Comparison of ENCODE assay signal across 8 mouse cellular contexts in the genomic region with DNA sequence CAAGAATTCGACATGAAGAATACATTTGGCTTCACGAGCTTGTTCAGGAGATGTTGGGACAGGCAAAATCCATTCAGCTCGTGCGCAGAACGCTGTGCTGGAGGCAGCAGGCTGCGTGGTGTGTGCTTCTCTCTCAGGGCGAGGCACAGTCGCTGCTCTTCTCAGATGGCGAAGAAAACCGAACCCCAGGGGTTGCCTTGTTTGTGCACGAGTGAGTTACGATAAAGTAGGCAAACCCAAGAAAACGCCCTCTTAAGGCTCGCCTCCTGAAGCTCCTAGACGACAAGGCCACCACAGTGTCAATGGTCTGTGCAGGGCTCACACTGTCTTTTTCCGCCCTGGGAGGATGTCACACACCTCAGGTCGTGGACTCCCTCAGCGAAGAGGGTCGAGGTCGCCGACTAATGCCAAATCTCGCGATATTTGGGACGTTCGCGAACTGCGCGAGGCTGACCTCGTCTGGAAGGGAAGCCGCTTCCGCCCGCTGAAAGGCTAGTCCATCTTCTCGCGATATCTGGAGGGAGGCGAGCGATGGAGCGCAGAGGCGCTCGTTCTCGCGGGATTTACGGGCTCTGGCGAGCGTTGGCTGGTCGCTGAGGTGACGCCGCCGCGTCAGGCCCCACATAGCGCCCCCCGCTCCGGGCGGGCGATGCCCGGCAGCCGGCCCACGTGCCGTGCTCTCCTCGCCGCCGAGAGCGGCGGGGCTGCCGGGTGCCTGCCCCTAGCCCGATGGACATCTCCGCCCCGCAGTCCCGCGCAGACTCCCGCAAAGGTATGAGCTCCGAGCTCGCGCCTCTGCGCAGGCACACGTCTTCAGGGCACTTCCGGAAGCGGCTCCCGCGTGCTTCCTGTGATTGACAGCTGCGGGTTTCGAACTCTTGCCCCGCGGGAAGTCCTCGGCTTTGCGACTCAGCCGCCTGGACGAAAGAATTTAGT. TPM values are rescaled to one million over a fixed set of nuclear protein-coding genes. Genes with fewer than 3 reads are reported as not detected.
DNase-seq lines count a peak whose midpoint lies in the region; ATAC-seq and TF ChIP-seq lines count a peak whose summit lies in the region.

A gene (plus strand): TSS at position 495 of the 936 bp plus-strand sequence.

- no peak for TF ChIP-seq CTCF in kidney, adult 2 months (conservative IDR thresholded peaks at IDR 0.05; ENCODE audit: insufficient read depth, insufficient read length, low read depth, low read length)
- no peak for TF ChIP-seq CTCF in spleen, adult 2 months (IDR thresholded peaks at IDR 0.05; ENCODE audit: extremely low read depth, insufficient read depth, insufficient read length, insufficient replicate concordance)

- no peaks in the 10 kb centered on the region for H3K9me3 ChIP-seq in embryonic facial prominence, embryonic 13.5 days
- H3K9me3 ChIP-seq in limb, embryonic 12.5 days = no peaks in the 10 kb centered on the region
- no peaks in the 10 kb centered on the region for H3K9me3 ChIP-seq in midbrain, embryonic 15.5 days

- peak; percentile 93 for TF ChIP-seq POLR2A in kidney, adult 2 months (IDR thresholded peaks at IDR 0.05; ENCODE audit: low read depth, low read length)
- TF ChIP-seq POLR2A in spleen, adult 2 months (IDR thresholded peaks at IDR 0.05; ENCODE audit: low read depth, low read length) = peak; percentile 95

- peak within 1 kb of the TSS; percentile 77 for H3K4me2 ChIP-seq in embryonic facial prominence, embryonic 13.5 days
- peak within 1 kb of the TSS; percentile 73 for H3K4me2 ChIP-seq in limb, embryonic 12.5 days
- H3K4me2 ChIP-seq in midbrain, embryonic 15.5 days = peak within 1 kb of the TSS; percentile 83

- ATAC-seq in embryonic facial prominence, embryonic 13.5 days (ENCODE audit: insufficient number of reproducible peaks, insufficient read depth, low FRiP score, low TSS enrichment, low read depth) = peak; percentile 100
- ATAC-seq in limb, embryonic 12.5 days (ENCODE audit: insufficient number of reproducible peaks, insufficient read depth, low FRiP score, low TSS enrichment, low read depth) = peak; percentile 99
- peak; percentile 99 for ATAC-seq in midbrain, embryonic 15.5 days (replicated peaks)

- H3K9ac ChIP-seq in embryonic facial prominence, embryonic 13.5 days = peak within 1 kb of the TSS; percentile 90
- H3K9ac ChIP-seq in limb, embryonic 12.5 days (replicated peaks) = peak within 1 kb of the TSS; percentile 80
- H3K9ac ChIP-seq in midbrain, embryonic 15.5 days = peak within 1 kb of the TSS; percentile 85

- DNase-seq in 3134 (ENCODE audit: extremely low read depth, insufficient read length, low spot score) = peak; percentile 96
- peak; percentile 98 to 99 for DNase-seq in adrenal gland, postnatal 36 days
- DNase-seq in heart, adult 18-20 months = peak; percentile 99 to 100
- DNase-seq in kidney, adult 2 months = peak; percentile 100
- DNase-seq in spleen, adult 2 months (ENCODE audit: low read depth in 1 of 2, low spot score in 2 of 2) = peak; percentile 98 to 99

- peak within 1 kb of the TSS; percentile 63 for H3K4me3 ChIP-seq in embryonic facial prominence, embryonic 13.5 days
- H3K4me3 ChIP-seq in kidney, adult 2 months (ENCODE audit: insufficient read depth, low read depth, low read length) = peak within 1 kb of the TSS; percentile 70
- H3K4me3 ChIP-seq in limb, embryonic 12.5 days (replicated peaks) = peak within 1 kb of the TSS; percentile 66
- peak within 1 kb of the TSS; percentile 78 for H3K4me3 ChIP-seq in midbrain, embryonic 15.5 days
- peak within 1 kb of the TSS; percentile 80 for H3K4me3 ChIP-seq in spleen, adult 2 months (ENCODE audit: extremely low read depth, insufficient read depth, insufficient read length)

- H3K4me1 ChIP-seq in embryonic facial prominence, embryonic 13.5 days = peaks cover 8% of the 10 kb centered on the region; the same call in 1 of the 2 replicates
- H3K4me1 ChIP-seq in kidney, adult 2 months (ENCODE audit: control insufficient read depth, insufficient read depth, low read length) = peaks cover 4% of the 10 kb centered on the region; the same call in 1 of the 2 replicates
- peaks cover 7% of the 10 kb centered on the region; the same call in 1 of the 2 replicates for H3K4me1 ChIP-seq in limb, embryonic 12.5 days (replicated peaks)
- H3K4me1 ChIP-seq in midbrain, embryonic 15.5 days = peaks cover 19% of the 10 kb centered on the region
- peaks cover 2% of the 10 kb centered on the region; the same call in 1 of the 2 replicates for H3K4me1 ChIP-seq in spleen, adult 2 months (ENCODE audit: control insufficient read depth, insufficient read depth, insufficient read length)

- no peaks in the 10 kb centered on the region for H3K27me3 ChIP-seq in embryonic facial prominence, embryonic 13.5 days
- no peaks in the 10 kb centered on the region for H3K27me3 ChIP-seq in kidney, adult 2 months (replicated peaks; ENCODE audit: control insufficient read depth, insufficient read depth, low read length)
- no peaks in the 10 kb centered on the region for H3K27me3 ChIP-seq in limb, embryonic 12.5 days
- no peaks in the 10 kb centered on the region for H3K27me3 ChIP-seq in midbrain, embryonic 15.5 days (replicated peaks)
- H3K27me3 ChIP-seq in spleen, adult 2 months (ENCODE audit: control insufficient read depth, insufficient read depth, low read length) = no peaks in the 10 kb centered on the region

- H3K36me3 ChIP-seq in embryonic facial prominence, embryonic 13.5 days = no peaks in the 10 kb centered on the region
- no peaks in the 10 kb centered on the region for H3K36me3 ChIP-seq in kidney, adult 2 months (ENCODE audit: control insufficient read depth, insufficient read depth, low read length)
- no peaks in the 10 kb centered on the region for H3K36me3 ChIP-seq in limb, embryonic 12.5 days
- no peaks in the 10 kb centered on the region for H3K36me3 ChIP-seq in midbrain, embryonic 15.5 days (replicated peaks)
- no peaks in the 10 kb centered on the region for H3K36me3 ChIP-seq in spleen, adult 2 months (ENCODE audit: control insufficient read depth, insufficient read depth, low read length)

- under 1% methylated on average over 87 of the region's 87 CpGs for WGBS in embryonic facial prominence, embryonic 13.5 days
- WGBS in kidney, adult 2 months = under 1% methylated on average over 87 of the region's 87 CpGs
- WGBS in limb, embryonic 12.5 days = under 1% methylated on average over 87 of the region's 87 CpGs
- under 1% methylated on average over 87 of the region's 87 CpGs for WGBS in midbrain, embryonic 15.5 days
- WGBS in spleen, adult 2 months = under 1% methylated on average over 87 of the region's 87 CpGs

- peak within 1 kb of the TSS; percentile 96 for H3K27ac ChIP-seq in embryonic facial prominence, embryonic 13.5 days
- H3K27ac ChIP-seq in kidney, adult 2 months (ENCODE audit: insufficient read depth, low read depth, low read length) = peak within 1 kb of the TSS; percentile 82
- peak within 1 kb of the TSS; percentile 89 for H3K27ac ChIP-seq in limb, embryonic 12.5 days
- H3K27ac ChIP-seq in midbrain, embryonic 15.5 days = peak within 1 kb of the TSS; percentile 99
- peak within 1 kb of the TSS; percentile 95 for H3K27ac ChIP-seq in spleen, adult 2 months (ENCODE audit: insufficient read depth, low read length)

RNA-seq across cellular contexts. Expression of the gene that starts here (rescaled TPM):
- total RNA-seq in adrenal gland, postnatal 36 days (2021) = 10 to 100 TPM; 24.1 to 32.1 TPM
- polyA plus RNA-seq in embryonic facial prominence, embryonic 13.5 days (2015; fragmentation: Nextera tagmentation; extraction: Ambion mirVana) = 25.1 and 28.9 TPM in 2 replicates
- total RNA-seq in heart, adult 18-20 months (2021) = 10 to 100 TPM in 1 of 2 experiments, 1 to 10 TPM in 1; 9.6 to 11.3 TPM
- 3.7 and 4.3 TPM in 2 replicates for polyA plus RNA-seq in kidney, adult 2 months (2012; rRNA removed)
- polyA plus RNA-seq in limb, embryonic 12.5 days (2016; fragmentation: Nextera tagmentation; extraction: Ambion mirVana) = 27.1 and 28.9 TPM in 2 replicates
- polyA plus RNA-seq in midbrain, embryonic 15.5 days (2015; fragmentation: Nextera tagmentation; extraction: Ambion mirVana) = 13.6 and 14.8 TPM in 2 replicates
- polyA plus RNA-seq in spleen, adult 2 months (2012; rRNA removed) = 2.0 and 2.6 TPM in 2 replicates

Comparison
In these comparisons a context has a peak if more than half of its experiments do, and no peak if none do; other contexts are left out.
1. Peak in every context shown above with its lines: DNase-seq, ATAC-seq, H3K4me3 ChIP-seq and H3K27ac ChIP-seq.